Mouse (Mus musculus): Measurements from ENCODE around the gene Stac2. TPM values are rescaled to one million over a fixed set of nuclear protein-coding genes. Genes with fewer than 3 reads are reported as not detected.
A peak's percentile ranks its signal among the peaks of the same experiment; 100 is the strongest.

Stac2 gene
- polyA plus RNA-seq, 1 experiment from 2014 or later = 0.86 TPM

DNA sequence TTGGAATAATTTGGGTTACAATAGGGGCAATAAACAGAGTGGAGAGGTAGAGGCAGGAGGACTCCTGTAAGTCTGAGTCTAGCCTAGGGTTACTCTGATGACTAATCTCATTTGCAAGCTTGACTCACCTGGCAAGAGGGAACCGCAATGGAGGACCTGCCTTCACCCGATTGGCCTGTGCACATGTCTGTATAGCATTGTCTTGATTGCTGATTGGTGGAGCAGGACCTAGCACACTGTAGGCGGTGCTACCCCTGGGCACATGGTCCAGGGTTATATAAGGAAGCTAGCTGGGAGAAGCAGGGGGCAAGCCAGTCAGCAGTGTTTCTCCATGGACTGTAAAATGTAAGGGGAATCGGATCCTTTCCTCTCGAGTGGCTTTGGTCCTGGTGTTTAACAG, 4.7 kb upstream of the Stac2 start:
- Histone ChIP-seq H3K27ac (ENCODE audit: low read depth, low read length) (no peak overlapping the region), H3K4me3 (ENCODE audit: low read depth, low read length) (no peak overlapping the region), H3K4me1 (replicated peaks; ENCODE audit: control insufficient read depth, insufficient read depth, low read length) (0 out of 2 replicates have a peak, but pooled peaks cover under 1% of the 10 kb centered on the region), H3K9me3 (ENCODE audit: control insufficient read depth, low read length) (no peaks in the 10 kb centered on the region), H3K4me2 (ENCODE audit: low read depth, low read length, severe bottlenecking) (no peak overlapping the region), H3K9ac (ENCODE audit: low read length) (no peak overlapping the region), H3K36me3 (ENCODE audit: control insufficient read depth, insufficient read depth, low read length) (no peaks in the 10 kb centered on the region), H3K27me3 (ENCODE audit: control insufficient read depth, insufficient read depth, low read length) (peaks cover 13% of the 10 kb centered on the region)
- 86% methylated on average over 5 of the region's 5 CpGs for WGBS
- ATAC-seq (replicated peaks; ENCODE audit: low FRiP score) (no peak), DNase-seq (ENCODE audit: low spot score) (no peak)

GRCm38 (mm10) chr11:98057466-98057865, 4.2 kb upstream of the Stac2 start:
- H3K27me3 ChIP-seq (ENCODE audit: control insufficient read depth, insufficient read depth, low read length) = peaks cover 18% of the 10 kb centered on the region
- H3K9me3 ChIP-seq (ENCODE audit: control insufficient read depth, low read length) = no peaks in the 10 kb centered on the region
- no peak overlapping the region for H3K27ac ChIP-seq (ENCODE audit: low read depth, low read length)
- no peak overlapping the region for H3K4me2 ChIP-seq (ENCODE audit: low read depth, low read length, severe bottlenecking)
- ATAC-seq (replicated peaks; ENCODE audit: low FRiP score) (no peak), DNase-seq (ENCODE audit: low spot score) (no peak)
- H3K36me3 ChIP-seq (ENCODE audit: control insufficient read depth, insufficient read depth, low read length) = no peaks in the 10 kb centered on the region
- H3K9ac ChIP-seq (ENCODE audit: low read length) = no peak overlapping the region
- no peak overlapping the region for H3K4me3 ChIP-seq (ENCODE audit: low read depth, low read length)
- 28% methylated on average over 9 of the region's 9 CpGs for WGBS
- H3K4me1 ChIP-seq (replicated peaks; ENCODE audit: control insufficient read depth, insufficient read depth, low read length) = 0 out of 2 replicates have a peak, but pooled peaks cover 5% of the 10 kb centered on the region

GRCm38 (mm10) chr11:98052129-98052988, 903 bp downstream of the Stac2 start:
- ATAC-seq (replicated peaks; ENCODE audit: low FRiP score) (0 out of 2 replicates have a peak, but pooled peaks have one; percentile 28), DNase-seq (ENCODE audit: low spot score) (peak; percentile 59)
- Histone ChIP-seq H3K4me3 (ENCODE audit: low read depth, low read length) (peak overlapping the region; percentile 41), H3K9ac (ENCODE audit: low read length) (peak overlapping the region; percentile 41), H3K9me3 (ENCODE audit: control insufficient read depth, low read length) (no peaks in the 10 kb centered on the region), H3K4me1 (replicated peaks; ENCODE audit: control insufficient read depth, insufficient read depth, low read length) (peaks cover 9% of the 10 kb centered on the region; the same call in 1 of the 2 replicates), H3K36me3 (ENCODE audit: control insufficient read depth, insufficient read depth, low read length) (no peaks in the 10 kb centered on the region), H3K27me3 (ENCODE audit: control insufficient read depth, insufficient read depth, low read length) (peaks cover 45% of the 10 kb centered on the region), H3K4me2 (ENCODE audit: low read depth, low read length, severe bottlenecking) (peak overlapping the region; percentile 48), H3K27ac (ENCODE audit: low read depth, low read length) (no peak overlapping the region)
- under 1% methylated on average over 78 of the region's 83 CpGs for WGBS

DNA sequence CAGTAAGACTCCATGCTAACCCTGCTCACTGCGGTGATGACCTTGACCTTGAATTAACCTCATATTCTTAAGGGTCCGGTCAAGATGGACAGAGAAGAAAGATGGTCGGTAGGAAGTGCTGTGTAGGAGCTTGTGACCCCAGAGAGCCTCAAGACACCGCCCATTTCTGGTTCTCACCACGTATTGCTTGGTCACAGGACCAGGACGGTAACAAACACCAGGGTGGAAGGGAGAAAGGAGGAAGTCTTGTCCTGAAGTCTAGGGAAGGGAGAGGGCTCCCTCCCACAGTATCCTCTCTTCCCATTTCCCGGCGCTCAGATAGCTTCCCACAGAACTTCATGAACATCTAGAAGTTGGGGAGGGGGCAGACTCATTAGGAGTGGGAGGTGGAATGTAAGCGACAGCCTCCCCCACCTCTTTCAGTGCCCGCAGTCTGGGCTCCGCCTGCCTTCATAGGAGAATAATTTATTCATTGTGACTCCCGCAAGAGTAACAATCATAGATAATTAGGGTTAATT, 1.6 kb downstream of the Stac2 start:
- H3K27me3 ChIP-seq (ENCODE audit: control insufficient read depth, insufficient read depth, low read length) = peaks cover 45% of the 10 kb centered on the region
- DNase-seq (ENCODE audit: low spot score) = no peak

GRCm38 (mm10) chr11:98050940-98051339, 2.3 kb downstream of the Stac2 start:
- DNase-seq (ENCODE audit: low spot score) (no peak), ATAC-seq (replicated peaks; ENCODE audit: low FRiP score) (no peak)
- H3K36me3 ChIP-seq (ENCODE audit: control insufficient read depth, insufficient read depth, low read length) = no peaks in the 10 kb centered on the region
- no peak overlapping the region for H3K4me3 ChIP-seq (ENCODE audit: low read depth, low read length)
- no peaks in the 10 kb centered on the region for H3K9me3 ChIP-seq (ENCODE audit: control insufficient read depth, low read length)
- peaks cover 9% of the 10 kb centered on the region; the same call in 1 of the 2 replicates for H3K4me1 ChIP-seq (replicated peaks; ENCODE audit: control insufficient read depth, insufficient read depth, low read length)
- H3K27me3 ChIP-seq (ENCODE audit: control insufficient read depth, insufficient read depth, low read length) = peaks cover 45% of the 10 kb centered on the region
- H3K9ac ChIP-seq (ENCODE audit: low read length) = no peak overlapping the region
- no peak overlapping the region for H3K4me2 ChIP-seq (ENCODE audit: low read depth, low read length, severe bottlenecking)
- no peak overlapping the region for H3K27ac ChIP-seq (ENCODE audit: low read depth, low read length)
- WGBS = 33% methylated on average over 1 of the region's 2 CpGs

More for the DNA sequence above, 1.6 kb downstream of the Stac2 start:
- Histone ChIP-seq H3K27ac (ENCODE audit: low read depth, low read length) (no peak overlapping the region), H3K9ac (ENCODE audit: low read length) (no peak overlapping the region), H3K9me3 (ENCODE audit: control insufficient read depth, low read length) (no peaks in the 10 kb centered on the region), H3K4me3 (ENCODE audit: low read depth, low read length) (peak overlapping the region; percentile 41), H3K4me1 (replicated peaks; ENCODE audit: control insufficient read depth, insufficient read depth, low read length) (peaks cover 9% of the 10 kb centered on the region; the same call in 1 of the 2 replicates), H3K36me3 (ENCODE audit: control insufficient read depth, insufficient read depth, low read length) (no peaks in the 10 kb centered on the region), H3K4me2 (ENCODE audit: low read depth, low read length, severe bottlenecking) (no peak overlapping the region)
- 7% methylated on average over 12 of the region's 12 CpGs for WGBS
- 0 out of 2 replicates have a peak, but pooled peaks have one; percentile 21 for ATAC-seq (replicated peaks; ENCODE audit: low FRiP score)

GRCm38 (mm10) chr11:98050520-98050815, 2.8 kb downstream of the Stac2 start:
- H3K4me2 ChIP-seq (ENCODE audit: low read depth, low read length, severe bottlenecking) = no peak overlapping the region
- DNase-seq (ENCODE audit: low spot score) = no peak
- peaks cover 45% of the 10 kb centered on the region for H3K27me3 ChIP-seq (ENCODE audit: control insufficient read depth, insufficient read depth, low read length)

GRCm38 (mm10) chr11:98049672-98050519, 3.4 kb downstream of the Stac2 start:
- H3K4me1 ChIP-seq (replicated peaks; ENCODE audit: control insufficient read depth, insufficient read depth, low read length) = peaks cover 9% of the 10 kb centered on the region; the same call in 1 of the 2 replicates
- H3K4me3 ChIP-seq (ENCODE audit: low read depth, low read length) = no peak overlapping the region
- no peaks in the 10 kb centered on the region for H3K36me3 ChIP-seq (ENCODE audit: control insufficient read depth, insufficient read depth, low read length)
- H3K27ac ChIP-seq (ENCODE audit: low read depth, low read length) = no peak overlapping the region
- H3K9me3 ChIP-seq (ENCODE audit: control insufficient read depth, low read length) = no peaks in the 10 kb centered on the region
- H3K9ac ChIP-seq (ENCODE audit: low read length) = no peak overlapping the region
- ATAC-seq (replicated peaks; ENCODE audit: low FRiP score) (no peak), DNase-seq (ENCODE audit: low spot score) (no peak)
- 75% methylated on average over 14 of the region's 14 CpGs for WGBS
- H3K4me2 ChIP-seq (ENCODE audit: low read depth, low read length, severe bottlenecking) = no peak overlapping the region
- peaks cover 41% of the 10 kb centered on the region for H3K27me3 ChIP-seq (ENCODE audit: control insufficient read depth, insufficient read depth, low read length)

More at GRCm38 (mm10) chr11:98050520-98050815, 2.8 kb downstream of the Stac2 start:
- Histone ChIP-seq H3K9me3 (ENCODE audit: control insufficient read depth, low read length) (no peaks in the 10 kb centered on the region), H3K4me3 (ENCODE audit: low read depth, low read length) (no peak overlapping the region), H3K9ac (ENCODE audit: low read length) (no peak overlapping the region), H3K4me1 (replicated peaks; ENCODE audit: control insufficient read depth, insufficient read depth, low read length) (peaks cover 9% of the 10 kb centered on the region; the same call in 1 of the 2 replicates), H3K36me3 (ENCODE audit: control insufficient read depth, insufficient read depth, low read length) (no peaks in the 10 kb centered on the region), H3K27ac (ENCODE audit: low read depth, low read length) (no peak overlapping the region)
- WGBS = 15% methylated on average over 2 of the region's 2 CpGs
- ATAC-seq (replicated peaks; ENCODE audit: low FRiP score) = no peak

DNA sequence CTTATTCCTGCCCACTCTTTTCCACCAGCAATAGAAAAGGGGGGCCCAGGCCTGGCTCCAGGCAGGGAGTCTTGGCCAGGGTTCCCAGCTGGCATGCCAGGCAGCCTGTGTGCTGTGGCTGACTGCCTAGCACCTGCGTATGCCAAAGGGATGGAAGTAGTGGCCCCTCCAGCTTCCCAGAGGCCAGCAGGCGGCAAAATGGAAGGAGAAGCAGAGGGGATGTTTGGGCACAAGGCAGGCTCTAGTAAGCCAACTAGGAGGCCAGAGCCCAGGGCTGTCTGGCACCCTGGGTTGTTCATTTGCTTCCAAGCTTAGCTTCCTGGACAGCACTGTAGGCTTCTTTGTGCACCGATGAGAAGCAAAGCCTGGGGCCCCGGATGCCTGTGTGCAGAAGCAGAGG, 5.5 kb downstream of the Stac2 start:
- Histone ChIP-seq H3K4me1 (replicated peaks; ENCODE audit: control insufficient read depth, insufficient read depth, low read length) (peaks cover 7% of the 10 kb centered on the region; the same call in 1 of the 2 replicates), H3K4me3 (ENCODE audit: low read depth, low read length) (no peak overlapping the region), H3K9me3 (ENCODE audit: control insufficient read depth, low read length) (no peaks in the 10 kb centered on the region), H3K4me2 (ENCODE audit: low read depth, low read length, severe bottlenecking) (no peak overlapping the region), H3K9ac (ENCODE audit: low read length) (no peak overlapping the region), H3K27me3 (ENCODE audit: control insufficient read depth, insufficient read depth, low read length) (peaks cover 30% of the 10 kb centered on the region), H3K27ac (ENCODE audit: low read depth, low read length) (no peak overlapping the region), H3K36me3 (ENCODE audit: control insufficient read depth, insufficient read depth, low read length) (no peaks in the 10 kb centered on the region)
- 78% methylated on average over 4 of the region's 4 CpGs for WGBS
- DNase-seq (ENCODE audit: low spot score) (no peak), ATAC-seq (replicated peaks; ENCODE audit: low FRiP score) (no peak)
